ENCODE assay signal across 10 mouse cellular contexts in the genomic region with DNA sequence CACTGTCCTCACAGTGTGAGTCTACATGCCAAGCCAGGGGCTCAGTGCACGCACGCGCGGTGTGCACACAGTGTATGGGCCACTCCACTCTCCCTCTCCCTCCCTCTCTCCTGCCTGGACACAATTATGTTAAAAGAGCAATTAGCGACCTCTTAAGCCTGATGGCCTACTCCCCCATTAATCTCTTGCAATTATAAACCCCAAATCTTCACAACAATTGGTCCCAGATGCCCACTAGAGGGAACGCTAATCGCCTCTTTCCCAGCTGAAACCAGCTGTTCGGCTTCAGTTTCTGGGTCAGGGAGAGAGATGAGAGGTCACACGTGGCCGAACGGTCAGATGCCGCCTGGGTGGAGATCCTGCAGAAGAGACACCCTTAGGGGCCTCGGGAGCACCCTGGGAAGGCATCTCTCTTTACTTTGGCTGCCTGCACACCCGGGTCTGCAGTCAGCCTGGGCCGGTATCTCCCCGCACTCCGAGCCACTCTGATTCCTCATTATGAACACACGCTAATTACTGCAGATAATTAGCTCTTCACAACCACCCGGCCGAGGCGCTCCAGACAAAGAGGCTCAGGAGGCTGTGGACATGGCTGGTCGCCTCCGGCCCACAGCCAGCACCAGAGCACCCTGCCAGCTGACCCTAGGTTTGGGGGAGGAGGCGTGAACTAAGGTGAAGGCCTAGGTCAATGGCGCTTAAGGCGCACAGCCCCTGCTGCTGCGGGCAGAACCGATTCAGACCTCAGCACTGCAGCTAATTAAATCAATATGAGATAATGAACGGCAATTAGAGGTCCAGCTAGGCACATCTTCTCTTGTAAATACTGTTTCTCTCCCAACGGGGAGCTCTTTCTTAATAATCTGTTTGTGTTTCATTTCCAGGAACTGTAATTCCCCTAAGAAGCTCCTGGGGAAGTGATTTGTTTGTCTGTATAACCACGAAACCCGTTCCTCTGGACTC.
A peak's percentile ranks its signal among the peaks of the same experiment; 100 is the strongest.
DNase-seq lines count a peak whose midpoint lies in the region; ATAC-seq lines count a peak whose summit lies in the region.
"Had no signal": no experiment of that assay in that cellular context is flagged by ENCODE, and none has a peak within 500 bp of the region (broad histone marks: within the 10 kb centered on the region; RNA-seq: fewer than 3 reads in every experiment).

No protein-coding gene starts in this region.

- H3K4me3 ChIP-seq in forebrain, embryonic 15.5 days: no peak overlapping the region
- H3K4me3 ChIP-seq: intestine, embryonic 15.5 days; myocyte had no signal

- intact Hi-C loops in left cerebral cortex, postnatal 4 days (cut with DNase I): no loop called here
- intact Hi-C loops in left cerebral cortex, postnatal 10 days (cut with DNase I): no loop called here
- intact Hi-C loops in left cerebral cortex, postnatal 25 days (cut with DNase I): no loop called here

- H3K9me3 ChIP-seq in forebrain, embryonic 15.5 days: peaks cover 4% of the 10 kb centered on the region; the same call in 1 of the 2 replicates
- H3K9me3 ChIP-seq: intestine, embryonic 15.5 days had no signal

- H3K9ac ChIP-seq in forebrain, embryonic 15.5 days (replicated peaks): no peak overlapping the region
- H3K9ac ChIP-seq: intestine, embryonic 15.5 days had no signal

- H3K4me2 ChIP-seq in forebrain, embryonic 15.5 days (replicated peaks): peak overlapping the region; percentile 29
- H3K4me2 ChIP-seq: intestine, embryonic 15.5 days had no signal

- peak overlapping the region; percentile 93 for H3K27ac ChIP-seq in forebrain, embryonic 15.5 days (replicated peaks)
- H3K27ac ChIP-seq: intestine, embryonic 15.5 days had no signal

- no peaks in the 10 kb centered on the region for H3K36me3 ChIP-seq in forebrain, embryonic 15.5 days
- H3K36me3 ChIP-seq: intestine, embryonic 15.5 days had no signal

- no peaks in the 10 kb centered on the region for H3K27me3 ChIP-seq in forebrain, embryonic 15.5 days
- H3K27me3 ChIP-seq: intestine, embryonic 15.5 days had no signal

- 3% methylated on average over 32 of the region's 32 CpGs for WGBS in forebrain, embryonic 15.5 days

- H3K4me1 ChIP-seq in forebrain, embryonic 15.5 days: peaks cover 25% of the 10 kb centered on the region
- H3K4me1 ChIP-seq: intestine, embryonic 15.5 days had no signal

- peak; percentile 47 for DNase-seq in left cerebral cortex, postnatal 4 days
- no peak for DNase-seq in left cerebral cortex, postnatal 10 days (ENCODE audit: extremely low spot score in 1 of 2, low spot score in 2 of 2)
- peak; percentile 17 for DNase-seq in kidney, postnatal 14 days
- DNase-seq in retina, embryonic 14.5 days (ENCODE audit: low spot score): peak; percentile 91
- DNase-seq in urinary bladder, adult 2 months (ENCODE audit: low spot score): no peak
- DNase-seq in cerebellum, adult 11 months: no peak
- DNase-seq in left cerebral cortex, postnatal 25 days (ENCODE audit: low spot score in 2 of 2): no peak

- ATAC-seq in forebrain, embryonic 15.5 days (replicated peaks): peak; percentile 85
- ATAC-seq: intestine, embryonic 15.5 days had no signal

Comparison
In these comparisons a context has a peak if more than half of its experiments do, and no peak if none do; other contexts are left out.
1. DNase-seq: peak in left cerebral cortex, postnatal 4 days (single experiment), kidney, postnatal 14 days (single experiment) and retina, embryonic 14.5 days (single experiment); none in left cerebral cortex, postnatal 10 days (0 of 2), urinary bladder, adult 2 months (single experiment), cerebellum, adult 11 months (single experiment) and left cerebral cortex, postnatal 25 days (0 of 2).